Mouse (Mus musculus) neural tube, embryonic 10.5 days (tissue): ENCODE results near the gene Zcchc2.

ENCODE experiments used
- DNase-seq: peaks from one replicate; pipeline ENCODE4 v3.0.0-alpha.2; 2017; ENCODE audit warnings: low spot score; ENCODE audit errors: extremely low spot score

Gene Zcchc2

DNA sequence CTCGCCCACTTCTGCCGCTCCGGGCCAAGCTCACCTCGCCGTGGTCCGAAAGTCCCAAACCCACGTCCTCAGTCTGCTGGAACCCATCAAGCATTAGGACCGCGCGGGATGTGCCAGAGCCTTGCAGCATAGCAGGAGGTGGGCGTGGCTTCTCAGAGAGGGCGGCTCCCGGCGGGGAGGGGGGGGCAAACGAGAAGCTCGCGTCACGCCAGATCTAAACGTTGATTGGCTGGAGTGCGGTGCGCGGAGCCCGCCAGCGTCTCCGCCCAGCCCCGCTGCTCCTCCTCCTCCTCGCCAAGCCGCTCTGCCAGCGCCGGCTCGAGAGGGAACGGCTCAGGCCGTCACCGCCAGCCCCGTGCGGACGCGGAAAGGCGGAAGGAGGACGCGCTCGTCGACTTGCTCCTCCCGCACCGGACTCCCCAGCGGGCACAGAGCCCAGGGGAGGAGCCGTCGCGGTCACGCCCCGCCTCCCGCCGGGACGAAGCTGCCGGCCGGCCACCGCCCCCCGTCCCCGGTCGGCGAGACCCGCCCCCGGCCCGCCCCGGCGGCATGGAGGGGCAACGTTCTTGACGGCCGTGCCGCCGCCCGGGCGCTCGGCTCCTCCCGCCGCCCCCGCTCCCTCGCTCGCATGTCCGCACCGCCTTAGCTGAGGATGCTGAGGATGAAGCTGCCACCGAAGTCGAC, at the start of gene Zcchc2:
Zcchc2 (plus strand) TSS at position 269 of the 684 bp plus-strand sequence.
- peak; percentile 94 for DNase-seq

- DNase-seq = no peak
Observed at GRCm38 (mm10) chr1:105944927-105945580, 45.2 kb upstream of the Zcchc2 start.

- no peak for DNase-seq
Observed at GRCm38 (mm10) chr1:105946581-105947540, 43.3 kb upstream of the Zcchc2 start.

DNA sequence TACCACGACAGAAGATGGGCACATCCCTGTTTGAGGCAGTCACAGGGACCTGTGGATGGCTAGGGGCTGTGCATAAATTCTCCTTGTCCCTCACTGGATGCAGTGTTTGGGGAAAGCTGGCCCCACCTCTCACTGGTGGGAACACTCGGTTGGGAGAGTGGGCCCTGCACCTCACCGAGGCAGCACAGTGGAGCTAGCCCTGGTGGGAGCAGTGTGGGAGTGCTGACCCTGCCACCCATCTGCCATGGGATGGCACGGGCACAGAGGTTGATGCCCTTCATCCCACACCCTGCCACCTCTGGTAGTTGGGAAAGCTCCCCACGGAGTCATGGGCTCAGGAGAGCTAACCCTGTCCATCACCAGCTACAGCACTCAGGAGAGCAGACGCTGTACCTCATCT, 41.9 kb upstream of the Zcchc2 start:
- DNase-seq = no peak

GRCm38 (mm10) chr1:105953588-105953987, 36.6 kb upstream of the Zcchc2 start:
- DNase-seq = no peak

- DNase-seq = no peak
Observed at GRCm38 (mm10) chr1:105954047-105954446, 36.2 kb upstream of the Zcchc2 start.

GRCm38 (mm10) chr1:105956057-105956456, 34.1 kb upstream of the Zcchc2 start:
- DNase-seq = no peak

DNA sequence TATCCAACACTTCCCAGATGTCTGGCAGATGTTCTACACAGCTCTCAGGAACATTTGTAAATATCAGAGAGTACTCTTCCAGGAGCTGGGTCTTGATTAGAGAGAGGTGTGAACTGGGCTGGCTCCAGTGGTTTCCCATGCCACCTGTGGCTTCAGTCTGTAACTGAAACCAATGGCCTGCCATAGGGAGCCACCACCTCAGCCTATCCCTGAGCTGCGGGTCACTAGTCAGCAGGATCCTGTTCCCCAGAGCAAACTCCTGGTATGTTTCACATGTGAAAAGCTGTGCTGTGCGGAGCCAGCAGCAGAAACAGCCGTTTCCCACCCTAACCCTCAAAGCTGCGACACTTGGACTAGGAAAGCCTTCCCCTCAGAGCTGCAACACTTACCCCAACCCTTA, 28.7 kb upstream of the Zcchc2 start:
- no peak for DNase-seq

GRCm38 (mm10) chr1:105962084-105962818, 28.0 kb upstream of the Zcchc2 start:
- DNase-seq = no peak

- DNase-seq = no peak
Observed at GRCm38 (mm10) chr1:105962852-105963251, 27.4 kb upstream of the Zcchc2 start.

DNA sequence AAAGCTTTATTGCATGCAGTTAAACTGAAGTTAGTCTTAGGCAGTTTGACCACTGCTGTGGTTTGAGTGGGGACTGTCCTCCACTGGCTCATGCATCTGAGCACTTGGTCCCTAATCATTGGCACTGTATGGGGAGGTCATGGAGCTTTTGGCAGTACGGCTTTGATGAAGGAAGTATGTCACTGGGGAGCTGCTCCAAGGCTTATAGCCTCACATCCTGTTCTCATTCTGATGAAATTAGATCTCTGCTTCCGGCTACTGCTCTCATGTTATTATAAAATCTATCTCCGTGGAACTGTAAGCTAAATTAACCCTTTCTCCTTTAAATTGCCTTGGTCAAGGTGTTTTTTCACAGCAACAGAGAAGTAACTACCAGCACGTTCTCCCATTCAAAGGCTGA, 25.7 kb upstream of the Zcchc2 start:
- no peak for DNase-seq

DNA sequence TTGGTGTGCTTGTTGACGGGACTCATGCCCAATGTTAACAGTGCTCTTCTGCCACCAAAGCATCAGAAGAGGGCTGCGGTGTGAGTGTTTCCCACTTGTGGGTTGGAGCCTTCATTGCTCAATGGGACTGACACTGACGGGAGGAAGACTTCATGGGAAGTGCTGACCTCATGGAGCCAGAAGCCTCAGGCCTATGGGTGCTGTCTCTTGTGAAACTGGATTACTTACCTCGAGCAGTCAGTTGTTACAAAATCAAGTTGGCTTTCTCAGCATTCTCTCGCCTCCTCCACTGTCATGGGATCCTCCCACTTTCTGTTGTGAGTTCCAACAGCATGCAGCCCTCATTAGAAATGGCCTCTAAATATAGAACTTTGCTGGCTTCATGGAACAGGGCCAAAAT, 25.0 kb upstream of the Zcchc2 start:
- no peak for DNase-seq

DNA sequence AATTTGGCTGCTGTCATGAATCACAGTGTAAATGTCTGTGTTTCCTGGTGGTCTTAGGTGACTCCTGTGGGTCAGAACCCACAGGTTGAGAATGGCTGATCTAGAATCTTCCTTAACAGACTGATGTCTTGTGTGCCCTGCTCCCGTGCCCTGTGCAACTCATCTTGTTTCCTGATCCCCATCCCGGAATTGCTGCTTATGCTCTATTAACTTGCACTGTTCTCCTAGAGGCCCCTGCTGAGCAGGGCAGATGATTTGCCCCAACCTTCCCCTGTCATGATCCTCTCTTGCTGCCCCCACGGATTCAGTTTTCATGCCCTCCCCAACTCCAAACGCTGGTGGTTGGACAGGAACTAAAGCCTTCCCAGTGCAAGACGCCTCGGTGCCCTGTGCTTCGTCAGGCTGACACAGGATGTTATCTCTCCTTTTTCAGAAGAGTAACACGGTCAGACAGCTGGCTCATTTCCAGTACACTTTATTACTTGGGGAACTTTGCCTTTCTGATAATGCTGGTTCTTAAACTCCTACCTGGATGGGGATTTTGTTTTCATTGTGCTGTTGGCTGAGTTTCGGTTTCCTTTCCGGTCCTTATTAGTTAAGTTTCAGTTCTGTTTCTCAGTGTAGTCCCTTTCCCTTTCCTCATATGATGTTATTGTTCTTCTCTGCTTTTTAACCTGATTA, 18.6 kb upstream of the Zcchc2 start:
- no peak for DNase-seq

GRCm38 (mm10) chr1:105974023-105974422, 16.2 kb upstream of the Zcchc2 start:
- no peak for DNase-seq

DNA sequence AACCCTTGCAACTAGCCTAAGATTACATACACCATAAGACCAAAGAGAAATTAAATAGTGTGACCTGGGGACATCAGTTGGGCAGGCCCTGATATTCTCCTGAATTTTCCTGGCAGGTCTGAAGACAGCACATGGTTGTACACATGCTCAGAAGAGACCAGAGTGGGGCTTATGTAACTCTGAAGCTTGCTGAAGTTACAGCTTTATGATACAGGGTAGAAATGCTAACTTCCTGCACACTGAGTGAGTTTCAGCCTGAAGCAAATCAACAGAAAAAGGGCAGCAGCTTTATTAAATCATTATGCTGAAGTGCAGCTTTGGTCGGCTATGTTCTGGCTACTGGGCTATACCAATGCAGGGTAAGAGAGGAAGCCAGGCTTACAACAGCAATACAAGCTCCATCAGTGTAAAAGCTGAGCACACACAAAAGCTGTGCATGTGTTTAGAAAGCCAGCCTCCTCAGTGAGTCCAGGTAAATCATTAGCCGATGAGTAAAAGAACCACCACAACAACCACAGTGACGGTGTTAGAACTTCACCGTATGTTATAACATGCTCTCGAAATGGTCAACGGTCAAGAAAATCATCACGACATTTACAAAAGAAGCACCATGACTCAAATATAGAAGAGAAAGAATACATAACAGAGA, 12.6 kb upstream of the Zcchc2 start:
- no peak for DNase-seq

DNA sequence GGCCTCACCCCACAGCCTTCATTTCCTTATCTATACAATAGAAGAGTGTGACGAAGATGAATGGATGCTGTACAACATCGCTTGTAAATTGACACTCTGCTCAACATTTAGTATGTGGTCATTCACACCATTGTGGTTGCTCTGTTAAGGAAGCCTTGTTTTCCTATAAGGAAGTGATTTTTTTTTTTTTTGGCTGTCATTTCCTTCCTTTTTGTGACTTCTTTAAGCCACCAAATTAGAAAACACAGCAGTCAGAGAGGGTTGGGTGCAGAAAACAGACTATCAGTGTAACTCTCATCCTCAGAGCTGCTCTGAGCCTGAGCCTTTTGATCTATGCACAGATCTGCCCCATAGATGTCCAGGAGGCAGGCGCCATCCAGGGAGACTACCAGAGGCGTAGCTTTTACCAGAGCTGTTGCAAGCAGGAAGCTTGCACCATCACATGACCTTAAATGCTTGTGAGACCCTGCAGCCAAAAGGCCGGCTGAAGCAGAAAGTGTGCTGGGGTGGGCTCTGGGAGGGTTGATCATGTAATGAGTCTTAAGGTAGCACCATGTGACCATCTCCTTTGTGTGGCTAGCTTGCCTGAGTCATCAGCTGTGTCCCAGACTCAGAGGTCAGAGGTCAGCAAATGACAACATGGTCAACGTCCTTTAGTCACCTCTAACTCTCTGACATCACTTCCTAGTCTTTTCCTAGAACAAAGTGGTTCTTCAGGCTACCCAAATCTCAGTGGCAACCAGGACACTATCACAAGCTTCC, 9.2 kb upstream of the Zcchc2 start:
- no peak for DNase-seq

DNA sequence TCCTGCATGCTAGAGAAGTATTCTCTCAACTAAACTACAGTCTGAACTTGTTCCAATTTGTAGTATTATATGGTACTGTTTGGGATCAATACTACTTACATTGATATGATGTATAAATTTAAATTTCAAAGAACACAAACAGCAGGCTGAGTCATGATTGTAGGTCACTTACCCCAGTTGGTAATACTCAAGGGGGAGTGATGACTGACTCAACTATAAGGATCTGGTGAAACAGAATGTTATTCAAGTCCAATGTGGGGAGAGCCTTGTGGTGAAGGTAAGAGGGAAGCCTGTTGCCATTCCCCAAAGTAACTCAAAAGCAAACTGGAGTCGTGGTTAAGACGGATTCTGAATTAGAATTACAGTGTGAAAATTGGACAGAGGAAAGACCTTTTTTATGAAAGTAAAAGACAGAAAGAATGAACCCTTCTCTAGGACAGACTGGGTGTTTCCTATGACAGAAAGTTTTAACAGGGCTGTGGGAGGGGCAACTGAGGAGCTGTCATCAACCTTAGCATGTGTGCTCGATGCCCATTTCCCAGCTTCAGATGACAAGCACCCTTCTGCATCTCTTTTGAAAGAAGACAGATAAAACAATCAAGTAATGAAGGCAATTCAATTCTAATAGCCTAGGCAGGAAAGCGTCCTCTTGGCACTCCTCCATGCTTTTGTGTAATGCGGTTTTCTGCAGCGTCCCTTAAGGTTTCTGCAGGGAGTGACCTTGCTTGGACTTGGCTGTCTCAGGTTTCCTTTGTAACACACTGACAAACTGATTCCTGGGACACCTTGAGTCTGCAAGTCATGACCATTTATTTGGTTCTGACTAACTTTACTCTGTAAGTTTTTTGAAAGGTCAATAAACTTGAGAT, 7.5 kb upstream of the Zcchc2 start:
- DNase-seq = no peak

DNA sequence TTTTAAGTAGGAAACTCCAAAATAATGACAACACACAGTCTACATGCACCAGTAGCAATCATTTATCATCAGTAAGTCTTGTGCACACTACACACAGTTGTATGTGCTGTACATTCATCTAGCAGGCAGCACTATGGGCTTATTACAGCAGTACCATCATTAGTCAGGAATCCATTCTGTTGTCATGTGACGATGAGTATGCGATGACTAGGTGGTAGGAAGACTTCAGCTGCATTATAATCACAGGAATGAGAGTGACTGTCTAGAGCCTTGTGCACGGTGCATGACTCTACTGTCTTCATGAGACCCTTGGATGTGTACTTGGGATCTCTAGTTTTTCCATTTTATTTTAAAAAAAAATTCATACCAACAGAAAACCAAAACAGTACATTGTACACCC, 6.0 kb upstream of the Zcchc2 start:
- DNase-seq = no peak

DNA sequence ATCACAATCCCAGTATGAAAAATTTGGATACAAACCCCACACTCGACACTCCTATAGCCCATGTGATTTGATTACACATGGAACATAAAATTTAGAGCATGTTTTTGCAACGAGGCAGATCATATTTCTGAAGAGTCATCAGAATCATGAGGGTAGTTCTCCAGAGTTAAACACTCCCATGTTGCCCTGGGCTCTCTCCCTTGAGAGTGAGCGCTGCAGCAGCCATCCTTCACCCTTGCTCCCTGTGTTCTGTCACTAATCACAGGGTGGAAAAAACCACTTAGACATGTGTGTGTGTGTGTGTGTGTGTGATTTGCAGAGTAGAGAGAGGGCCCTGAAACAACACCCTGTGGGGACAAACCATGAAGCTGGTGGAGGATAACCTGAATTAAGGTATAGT, 2.0 kb upstream of the Zcchc2 start:
- no peak for DNase-seq
